Mouse (Mus musculus) lung, embryonic 16.5 days (tissue): ENCODE data around the gene Ift122. TPM values are rescaled to one million over a fixed set of nuclear protein-coding genes. Genes with fewer than 3 reads are reported as not detected.

Experiments used
- ATAC-seq: fragments of 200-750 bp; cut with Nextera tagmentation; 2 replicates; pipeline ENCODE4 v1.8.0; 2017; ENCODE audit warnings: low read depth, mild to moderate bottlenecking, moderate library complexity
- H3K27ac ChIP-seq: fragments of 300-500 bp; sonication (generic); 2 replicates; pipeline ENCODE4 v1.5.1; 2014; ENCODE audit warnings: mild to moderate bottlenecking, control low read depth, low read length
- H3K27me3 ChIP-seq: fragments of 300-500 bp; sonication (generic); 2 replicates; pipeline ENCODE4 v1.6.1; 2014; ENCODE audit warnings: low read depth, low read length, mixed read lengths; ENCODE audit not compliant: control insufficient read depth, insufficient read depth
- H3K36me3 ChIP-seq: fragments of 300-500 bp; sonication (generic); 2 replicates; pipeline ENCODE4 v1.6.1; 2014; ENCODE audit warnings: low read length; ENCODE audit not compliant: control insufficient read depth, insufficient read depth
- H3K4me1 ChIP-seq: fragments of 300-500 bp; sonication (generic); replicated peaks from 2 replicates; pipeline ENCODE4 v1.6.1; 2014; ENCODE audit warnings: low read length, mixed read lengths; ENCODE audit not compliant: control insufficient read depth, insufficient read depth
- H3K4me2 ChIP-seq: fragments of 300-500 bp; sonication (generic); 2 replicates; pipeline ENCODE4 v1.6.1; 2014; ENCODE audit warnings: low read depth, low read length, control low read depth
- H3K4me3 ChIP-seq: fragments of 300-500 bp; sonication (generic); 2 replicates; pipeline ENCODE4 v1.5.1; 2014; ENCODE audit warnings: mild to moderate bottlenecking, low read length, control low read depth
- H3K9ac ChIP-seq: fragments of 300-500 bp; sonication (generic); 2 replicates; pipeline ENCODE4 v1.6.1; 2014; ENCODE audit warnings: low read length, control low read depth
- H3K9me3 ChIP-seq: fragments of 300-500 bp; sonication (generic); 2 replicates; pipeline ENCODE4 v1.6.1; 2016; ENCODE audit warnings: low read length; ENCODE audit not compliant: control insufficient read depth
- WGBS: fragments of 180-500 bp; shearing (Covaris S2); extraction: QIAGEN DNeasy Blood & Tissue Kit; methylation state at CpG from one replicate; pipeline ENCODE4 v1.1.7; 2014; 5-methylcytosine and 5-hydroxymethylcytosine counted together
- polyA plus RNA-seq: library from polyadenylated mRNA; unstranded; fragments of >200 nt; fragmentation: Nextera tagmentation; extraction: Ambion mirVana; gene quantifications from 2 replicates; pipeline ENCODE4 v1.2.1, GENCODE M21; 2015

Gene Ift122
- 23.4 and 23.5 TPM in 2 replicates for polyA plus RNA-seq

GRCm38 (mm10) chr6:115853091-115853813, at the start of gene Ift122, which contains the start of gene Mbd4:
Gene Ift122, plus strand, starts transcription at chr6:115853470.
Gene Mbd4, minus strand, starts transcription at chr6:115853371.
- peak within 1 kb of the TSS; percentile 93 for H3K27ac ChIP-seq
- no peaks in the 10 kb centered on the region for H3K9me3 ChIP-seq
- H3K27me3 ChIP-seq, result no peaks in the 10 kb centered on the region
- H3K4me2 ChIP-seq, result peak within 1 kb of the TSS; percentile 83
- H3K4me3 ChIP-seq, result peak within 1 kb of the TSS; percentile 70
- ATAC-seq, result peak; percentile 99
- WGBS, result under 1% methylated on average over 51 of the region's 51 CpGs
- no peaks in the 10 kb centered on the region for H3K36me3 ChIP-seq
- H3K4me1 ChIP-seq, result peaks cover 22% of the 10 kb centered on the region
- H3K9ac ChIP-seq, result peak within 1 kb of the TSS; percentile 79

- H3K4me2 ChIP-seq, result no peak overlapping the region
- H3K9ac ChIP-seq, result no peak overlapping the region
- peaks cover 51% of the 10 kb centered on the region for H3K36me3 ChIP-seq
- peak; percentile 51 for ATAC-seq
- no peak overlapping the region for H3K4me3 ChIP-seq
- peaks cover 17% of the 10 kb centered on the region for H3K4me1 ChIP-seq
- no peaks in the 10 kb centered on the region for H3K27me3 ChIP-seq
- WGBS, result 38% methylated on average over 16 of the region's 16 CpGs
- H3K27ac ChIP-seq, result no peak overlapping the region
- no peaks in the 10 kb centered on the region for H3K9me3 ChIP-seq
Measured at GRCm38 (mm10) chr6:115803541-115804382, 49.5 kb upstream of the Ift122 start.

GRCm38 (mm10) chr6:115804432-115805192, 48.7 kb upstream of the Ift122 start:
- H3K9ac ChIP-seq, result no peak overlapping the region
- no peaks in the 10 kb centered on the region for H3K27me3 ChIP-seq
- WGBS, result 58% methylated on average over 10 of the region's 10 CpGs
- peaks cover 17% of the 10 kb centered on the region for H3K4me1 ChIP-seq
- ATAC-seq, result no peak
- no peaks in the 10 kb centered on the region for H3K9me3 ChIP-seq
- H3K4me3 ChIP-seq, result no peak overlapping the region
- H3K27ac ChIP-seq, result no peak overlapping the region
- no peak overlapping the region for H3K4me2 ChIP-seq
- H3K36me3 ChIP-seq, result peaks cover 43% of the 10 kb centered on the region

- Histone ChIP-seq H3K9me3 (no peaks in the 10 kb centered on the region), H3K9ac (peak overlapping the region; percentile 100), H3K36me3 (peaks cover 31% of the 10 kb centered on the region), H3K4me3 (peak overlapping the region; percentile 100), H3K27me3 (no peaks in the 10 kb centered on the region), H3K4me1 (peaks cover 17% of the 10 kb centered on the region), H3K27ac (peak overlapping the region; percentile 90), H3K4me2 (peak overlapping the region; percentile 93)
- ATAC-seq, result no peak
- 2% methylated on average over 15 of the region's 15 CpGs for WGBS
Measured at GRCm38 (mm10) chr6:115807464-115808195, 45.6 kb upstream of the Ift122 start.

GRCm38 (mm10) chr6:115808196-115808487, 45.1 kb upstream of the Ift122 start:
- H3K36me3 ChIP-seq, result peaks cover 30% of the 10 kb centered on the region
- WGBS, result under 1% methylated on average over 22 of the region's 22 CpGs
- H3K4me1 ChIP-seq, result peaks cover 17% of the 10 kb centered on the region
- H3K4me3 ChIP-seq, result peak overlapping the region; percentile 100
- H3K27me3 ChIP-seq, result no peaks in the 10 kb centered on the region
- ATAC-seq, result no peak
- peak overlapping the region; percentile 100 for H3K9ac ChIP-seq
- peak overlapping the region; percentile 90 for H3K27ac ChIP-seq
- no peaks in the 10 kb centered on the region for H3K9me3 ChIP-seq
- H3K4me2 ChIP-seq, result peak overlapping the region; percentile 93

- WGBS, result under 1% methylated on average over 47 of the region's 47 CpGs
Measured at GRCm38 (mm10) chr6:115808488-115809231, 44.6 kb upstream of the Ift122 start, which contains the start of gene Rpl32. Gene Rpl32, minus strand, starts transcription at chr6:115808747.

GRCm38 (mm10) chr6:115811606-115812005, 41.7 kb upstream of the Ift122 start:
- Histone ChIP-seq H3K27ac (no peak overlapping the region), H3K4me2 (no peak overlapping the region), H3K36me3 (peaks cover 7% of the 10 kb centered on the region; the same call in 1 of the 2 replicates), H3K9me3 (no peaks in the 10 kb centered on the region), H3K9ac (no peak overlapping the region), H3K27me3 (no peaks in the 10 kb centered on the region), H3K4me1 (peaks cover 9% of the 10 kb centered on the region), H3K4me3 (no peak overlapping the region)
- no peak for ATAC-seq
- WGBS, result 62% methylated on average over 8 of the region's 8 CpGs

More at GRCm38 (mm10) chr6:115808488-115809231, 44.6 kb upstream of the Ift122 start, which contains the start of gene Rpl32:
- Histone ChIP-seq H3K36me3 (peaks cover 30% of the 10 kb centered on the region), H3K27ac (peak within 1 kb of the TSS; percentile 90), H3K9me3 (no peaks in the 10 kb centered on the region), H3K4me2 (peak within 1 kb of the TSS; percentile 93), H3K4me3 (peak within 1 kb of the TSS; percentile 100), H3K9ac (peak within 1 kb of the TSS; percentile 100), H3K27me3 (no peaks in the 10 kb centered on the region), H3K4me1 (peaks cover 17% of the 10 kb centered on the region)
- ATAC-seq, result peak; percentile 89

- Histone ChIP-seq H3K4me1 (no peaks in the 10 kb centered on the region), H3K4me3 (no peak overlapping the region), H3K27me3 (no peaks in the 10 kb centered on the region), H3K9ac (no peak overlapping the region; the same call in 1 of the 2 replicates), H3K4me2 (no peak overlapping the region), H3K27ac (no peak overlapping the region), H3K9me3 (no peaks in the 10 kb centered on the region), H3K36me3 (no peaks in the 10 kb centered on the region)
- peak; percentile 32; the same call in 1 of the 2 replicates for ATAC-seq
- WGBS, result 28% methylated on average over 4 of the region's 4 CpGs
Measured at GRCm38 (mm10) chr6:115814104-115814503, 39.2 kb upstream of the Ift122 start.
